Mouse (Mus musculus) kidney, adult 18-20 months (tissue): ENCODE results near the gene Zfp981.
"Not testable (repeated sequence)": the region's sequence is repeated elsewhere in the genome, so short reads cannot be mapped to it uniquely, and the experiment has no call there.

ENCODE experiments used
- DNase-seq: peaks from one replicate; pipeline ENCODE4 v3.0.0; 2021

The Zfp981 gene

GRCm38 (mm10) chr4:146501727-146502126 is at the start of gene Zfp981:
Gene Zfp981, plus strand, starts transcription at chr4:146502027.
- DNase-seq, result not testable (repeated sequence)

- not testable (repeated sequence) for DNase-seq
Measured at GRCm38 (mm10) chr4:146452576-146452975, 49.3 kb upstream of the Zfp981 start.

- DNase-seq, result not testable (repeated sequence)
Measured at GRCm38 (mm10) chr4:146454170-146454569, 47.7 kb upstream of the Zfp981 start.

- DNase-seq, result no peak
Measured at GRCm38 (mm10) chr4:146454896-146455295, 46.9 kb upstream of the Zfp981 start.

GRCm38 (mm10) chr4:146455321-146455721 is 46.5 kb upstream of the Zfp981 start:
- DNase-seq, result no peak

- DNase-seq, result no peak
Measured at GRCm38 (mm10) chr4:146456061-146456726, 45.6 kb upstream of the Zfp981 start.

- no peak for DNase-seq
Measured at GRCm38 (mm10) chr4:146457126-146457525, 44.7 kb upstream of the Zfp981 start.

- DNase-seq, result no peak
Measured at GRCm38 (mm10) chr4:146457720-146458119, 44.1 kb upstream of the Zfp981 start.

- DNase-seq, result not testable (repeated sequence)
Measured at GRCm38 (mm10) chr4:146459822-146460221, 42.0 kb upstream of the Zfp981 start.

GRCm38 (mm10) chr4:146460685-146461084 is 41.1 kb upstream of the Zfp981 start:
- not testable (repeated sequence) for DNase-seq

- DNase-seq, result not testable (repeated sequence)
Measured at GRCm38 (mm10) chr4:146463649-146464351, 38.0 kb upstream of the Zfp981 start.

- not testable (repeated sequence) for DNase-seq
Measured at GRCm38 (mm10) chr4:146469984-146470383, 31.8 kb upstream of the Zfp981 start.

- DNase-seq, result not testable (repeated sequence)
Measured at GRCm38 (mm10) chr4:146474181-146474580, 27.6 kb upstream of the Zfp981 start.

- not testable (repeated sequence) for DNase-seq
Measured at GRCm38 (mm10) chr4:146474716-146475676, 26.8 kb upstream of the Zfp981 start.

- not testable (repeated sequence) for DNase-seq
Measured at GRCm38 (mm10) chr4:146476260-146476659, 25.6 kb upstream of the Zfp981 start.

GRCm38 (mm10) chr4:146476959-146477358 is 24.9 kb upstream of the Zfp981 start:
- DNase-seq, result not testable (repeated sequence)

GRCm38 (mm10) chr4:146480376-146481096 is 21.3 kb upstream of the Zfp981 start:
- not testable (repeated sequence) for DNase-seq

- not testable (repeated sequence) for DNase-seq
Measured at GRCm38 (mm10) chr4:146482546-146482945, 19.3 kb upstream of the Zfp981 start.

GRCm38 (mm10) chr4:146483571-146484280 is 18.1 kb upstream of the Zfp981 start:
- not testable (repeated sequence) for DNase-seq

- not testable (repeated sequence) for DNase-seq
Measured at GRCm38 (mm10) chr4:146484676-146485075, 17.2 kb upstream of the Zfp981 start.

GRCm38 (mm10) chr4:146485183-146485939 is 16.5 kb upstream of the Zfp981 start:
- DNase-seq, result not testable (repeated sequence)
